Mouse (Mus musculus) CH12.LX (cell line): Measurements from ENCODE around the gene Bsn. TPM values are rescaled to one million over a fixed set of nuclear protein-coding genes. Genes with fewer than 3 reads are reported as not detected.
A peak's percentile ranks its signal among the peaks of the same experiment; 100 is the strongest.

ENCODE experiments used
- DNase-seq: peaks from one replicate; pipeline ENCODE4 v3.0.0-alpha.2; 2013; ENCODE audit errors: extremely low read depth
- H3K27ac ChIP-seq: 2 replicates; pipeline ENCODE4 v1.5.1; 2012; ENCODE audit warnings: low read depth, mild to moderate bottlenecking, control low read depth, moderate library complexity; ENCODE audit not compliant: insufficient read depth
- H3K27me3 ChIP-seq: replicated peaks from 2 replicates; pipeline ENCODE3; 2012; ENCODE audit warnings: inconsistent platforms
- H3K36me3 ChIP-seq, 2 experiments: replicated peaks in 1 of 2; 2 replicates each; pipeline versions ENCODE3 to v1.6.1; 2012; ENCODE audit warnings: inconsistent platforms in 1 of 2, low read length in 1 of 2, mild to moderate bottlenecking in 1 of 2, mixed read lengths in 1 of 2, moderate library complexity in 1 of 2; ENCODE audit not compliant: control insufficient read depth in 1 of 2, insufficient read depth in 1 of 2
- H3K4me1 ChIP-seq, 2 experiments: 2 replicates each; pipeline ENCODE4 v1.6.1; 2012; ENCODE audit warnings: inconsistent platforms in 1 of 2, moderate library complexity in 1 of 2; ENCODE audit not compliant: insufficient read depth in 2 of 2, control insufficient read depth in 1 of 2
- H3K4me2 ChIP-seq: 2 replicates; pipeline ENCODE4 v1.6.1; 2012; ENCODE audit warnings: low read depth, mild to moderate bottlenecking, control low read depth; ENCODE audit not compliant: poor library complexity, insufficient read depth, severe bottlenecking
- H3K4me3 ChIP-seq, 3 experiments: fragments of 150-350 bp in 1 of 3; sonication (generic) in 1 of 3; replicated peaks in 1 of 3; 2 replicates each; pipeline versions ENCODE3 to v1.5.1; 2011 to 2012; ENCODE audit warnings: low read depth in 2 of 3, low read length in 2 of 3, mild to moderate bottlenecking in 2 of 3, moderate library complexity in 2 of 3, control low read depth in 1 of 3, improper control_type of control experiment in 1 of 3, inconsistent platforms in 1 of 3, mixed read lengths in 1 of 3; ENCODE audit not compliant: poor library complexity in 1 of 3
- H3K79me2 ChIP-seq: replicated peaks from 2 replicates; pipeline ENCODE4 v1.6.1; 2012; ENCODE audit warnings: mild to moderate bottlenecking, moderate library complexity; ENCODE audit not compliant: control insufficient read depth, poor library complexity, insufficient read depth, severe bottlenecking; ENCODE audit errors: extremely low read depth
- H3K9ac ChIP-seq: 2 replicates; pipeline ENCODE4 v1.6.1; 2012; ENCODE audit warnings: low read depth, mild to moderate bottlenecking, control low read depth, moderate library complexity; ENCODE audit not compliant: insufficient read depth
- H3K9me3 ChIP-seq: replicated peaks from 2 replicates; pipeline ENCODE3; 2012; ENCODE audit warnings: low read length, inconsistent platforms, mixed read lengths
- CHD2 ChIP-seq: IDR thresholded peaks from 2 replicates; pipeline ENCODE4 v1.6.1; 2011; ENCODE audit warnings: low read length, improper control_type of control experiment
- E2F4 ChIP-seq: IDR thresholded peaks from 2 replicates; pipeline ENCODE4 v1.6.1; 2011; ENCODE audit warnings: low read depth, low read length, improper control_type of control experiment; ENCODE audit not compliant: insufficient replicate concordance
- ELF1 ChIP-seq: IDR thresholded peaks from 2 replicates; pipeline ENCODE4 v1.6.1; 2014; ENCODE audit warnings: low read depth, mild to moderate bottlenecking, inconsistent platforms, low read length, improper control_type of control experiment
- EP300 ChIP-seq: IDR thresholded peaks from 2 replicates; pipeline ENCODE4 v1.6.1; 2011; ENCODE audit warnings: low read length, improper control_type of control experiment
- ETS1 ChIP-seq: conservative IDR thresholded peaks from 2 replicates; pipeline ENCODE4 v1.6.1; 2012; ENCODE audit warnings: low read depth, mild to moderate bottlenecking, inconsistent platforms, low read length, improper control_type of control experiment, moderate library complexity
- GABPA ChIP-seq: IDR thresholded peaks from 2 replicates; pipeline ENCODE4 v1.6.1; 2012; ENCODE audit warnings: low read depth, low read length, improper control_type of control experiment, inconsistent platforms; ENCODE audit not compliant: insufficient replicate concordance
- HCFC1 ChIP-seq: IDR thresholded peaks from 2 replicates; pipeline ENCODE4 v1.6.1; 2012; ENCODE audit warnings: low read depth, mild to moderate bottlenecking, inconsistent platforms, low read length, improper control_type of control experiment
- IRF4 ChIP-seq: IDR thresholded peaks from 2 replicates; pipeline ENCODE4 v1.6.1; 2014; ENCODE audit warnings: low read depth, mild to moderate bottlenecking, inconsistent platforms, low read length, improper control_type of control experiment
- JUN ChIP-seq: IDR thresholded peaks from 2 replicates; pipeline ENCODE4 v1.6.1; 2011; ENCODE audit warnings: low read depth, mild to moderate bottlenecking, low read length, improper control_type of control experiment, moderate library complexity; ENCODE audit not compliant: insufficient read depth
- JUND ChIP-seq: conservative IDR thresholded peaks from 2 replicates; pipeline ENCODE4 v1.6.1; 2011; ENCODE audit warnings: low read depth, low read length, improper control_type of control experiment
- MAFK ChIP-seq: IDR thresholded peaks from 2 replicates; pipeline ENCODE4 v1.6.1; 2011; ENCODE audit warnings: low read length, improper control_type of control experiment; ENCODE audit not compliant: insufficient replicate concordance
- MAX ChIP-seq: IDR thresholded peaks from 2 replicates; pipeline ENCODE4 v1.6.1; 2011; ENCODE audit warnings: low read length, improper control_type of control experiment
- MAZ ChIP-seq: IDR thresholded peaks from 2 replicates; pipeline ENCODE4 v1.6.1; 2012; ENCODE audit warnings: low read depth, mild to moderate bottlenecking, inconsistent platforms, low read length, improper control_type of control experiment, moderate library complexity
- MXI1 ChIP-seq: IDR thresholded peaks from 2 replicates; pipeline ENCODE4 v1.6.1; 2011; ENCODE audit warnings: mild to moderate bottlenecking, low read depth, low read length, improper control_type of control experiment
- MYC ChIP-seq: IDR thresholded peaks from 2 replicates; pipeline ENCODE4 v1.6.1; 2011; ENCODE audit warnings: low read depth, mild to moderate bottlenecking, improper control_type of control experiment, low read length
- NELFE ChIP-seq: IDR thresholded peaks from 2 replicates; pipeline ENCODE4 v1.6.1; 2011; ENCODE audit warnings: low read depth, low read length, improper control_type of control experiment
- NRF1 ChIP-seq: IDR thresholded peaks from 2 replicates; pipeline ENCODE4 v1.6.1; 2014; ENCODE audit warnings: low read depth, mild to moderate bottlenecking, inconsistent platforms, low read length, improper control_type of control experiment, moderate library complexity
- PAX5 ChIP-seq: IDR thresholded peaks from 2 replicates; pipeline ENCODE4 v1.6.1; 2012; ENCODE audit warnings: low read length, inconsistent platforms, mixed read lengths
- POLR2A ChIP-seq: IDR thresholded peaks from 2 replicates; pipeline ENCODE4 v1.6.1; 2011; ENCODE audit warnings: low read depth, mild to moderate bottlenecking, improper control_type of control experiment, low read length
- RAD21 ChIP-seq: IDR thresholded peaks from 2 replicates; pipeline ENCODE4 v1.6.1; 2011; ENCODE audit warnings: low read depth, mild to moderate bottlenecking, low read length, improper control_type of control experiment, moderate library complexity
- RCOR1 ChIP-seq: conservative IDR thresholded peaks from 2 replicates; pipeline ENCODE4 v1.6.1; 2012; ENCODE audit warnings: low read depth, mild to moderate bottlenecking, inconsistent platforms, low read length, improper control_type of control experiment
- SIN3A ChIP-seq: IDR thresholded peaks from 2 replicates; pipeline ENCODE4 v1.6.1; 2012; ENCODE audit warnings: low read length, improper control_type of control experiment, inconsistent platforms
- UBTF ChIP-seq: IDR thresholded peaks from 2 replicates; pipeline ENCODE4 v1.6.1; 2012; ENCODE audit warnings: low read depth, mild to moderate bottlenecking, inconsistent platforms, low read length, improper control_type of control experiment, moderate library complexity
- USF2 ChIP-seq: conservative IDR thresholded peaks from 2 replicates; pipeline ENCODE4 v1.6.1; 2011; ENCODE audit warnings: low read depth, low read length, improper control_type of control experiment
- ZKSCAN1 ChIP-seq: IDR thresholded peaks from 2 replicates; pipeline ENCODE4 v1.6.1; 2012; ENCODE audit warnings: low read depth, inconsistent platforms, low read length, improper control_type of control experiment, borderline replicate concordance
- ZMIZ1 ChIP-seq: IDR thresholded peaks from 2 replicates; pipeline ENCODE4 v1.6.1; 2012; ENCODE audit warnings: low read depth, mild to moderate bottlenecking, inconsistent platforms, low read length, improper control_type of control experiment
- ZNF384 ChIP-seq: IDR thresholded peaks from 2 replicates; pipeline ENCODE4 v1.6.1; 2012; ENCODE audit warnings: low read depth, low read length, improper control_type of control experiment, inconsistent platforms
- dilution Hi-C: fragments of 300-500 bp; cut with MboI; formaldehyde crosslinking; loops from 2 replicates; pipeline ENCODE4 v1.14.3; 2020; ENCODE audit warnings: low sequenced_read_pairs; ENCODE audit not compliant: extremely low pct_unique_long_range_greater_than_20kb, extremely low pct_ligation_motif_present
- in situ Hi-C: fragments of 300-500 bp; cut with MboI; formaldehyde crosslinking; loops from 3 replicates; pipeline ENCODE4 v1.14.3; 2019; ENCODE audit warnings: low sequenced_read_pairs, low pct_ligation_motif_present, low pct_unique_long_range_greater_than_20kb, mixed read lengths
- polyA plus RNA-seq: library from polyadenylated mRNA; unstranded; fragments of >175 nt; gene quantifications from 2 replicates; pipeline ENCODE4 v1.2.1, GENCODE M21; 2012; ENCODE audit warnings: low read depth; ENCODE audit not compliant: insufficient read length
- total RNA-seq, 2 experiments: library from RNA; depleted of rRNA; stranded (reverse); fragments of 300-350 nt in 1 of 2; fragments of >200 nt in 1 of 2; gene quantifications; 2 replicates each; pipeline ENCODE4 v1.2.3; 2012 to 2014

The Bsn gene
- total and polyA plus RNA-seq, 3 experiments, result 3.6 to 7.8 (median 4.4) TPM

GRCm38 (mm10) chr9:108080168-108080567 lies 110.0 kb downstream of the Bsn start, which contains the start of gene Mst1 (continued):
- TF ChIP-seq JUN, result no peak
- peak; percentile 35; the same call in 1 of the 2 replicates for TF ChIP-seq MAX
- TF ChIP-seq MXI1, result peak; percentile 85; the same call in 1 of the 2 replicates
- TF ChIP-seq NELFE, result peak; percentile 63
- TF ChIP-seq ZKSCAN1, result no peak
- no peak for TF ChIP-seq MAZ
- peak; percentile 75; the same call in 1 of the 2 replicates for TF ChIP-seq SIN3A
- TF ChIP-seq ETS1, result 0 out of 2 replicates have a peak, but pooled peaks have one; percentile 6
- peak; percentile 18; the same call in 1 of the 2 replicates for TF ChIP-seq IRF4
- TF ChIP-seq UBTF, result no peak
- peak; percentile 53 for TF ChIP-seq HCFC1
- no peak for TF ChIP-seq JUND
- no peak for TF ChIP-seq EP300
- no peak for TF ChIP-seq GABPA
- TF ChIP-seq ZNF384, result no peak
- TF ChIP-seq, all 38 proteins: peak for 13

GRCm38 (mm10) chr9:108073141-108073930 lies 116.8 kb downstream of the Bsn start:
- Histone ChIP-seq H3K4me1 (peaks cover 4 to 14% of the 10 kb centered on the region in 2 experiments; a peak in 3 of 4 replicates), H3K4me2 (no peak overlapping the region), H3K4me3 (no peak overlapping the region), H3K9me3 (no peaks in the 10 kb centered on the region), H3K27me3 (no peaks in the 10 kb centered on the region), H3K36me3 (peaks cover 46 to 73% of the 10 kb centered on the region in 2 experiments), H3K79me2 (no peaks in the 10 kb centered on the region), H3K9ac (no peak overlapping the region), H3K27ac (no peak overlapping the region)
- no peak for DNase-seq
- dilution Hi-C loops (no loop called here), in situ Hi-C loops (no loop called here)
- no peak for TF ChIP-seq POLR2A
- no peak for TF ChIP-seq NRF1
- TF ChIP-seq MYC, result no peak
- TF ChIP-seq RCOR1, result no peak
- no peak for TF ChIP-seq HCFC1
- TF ChIP-seq ZKSCAN1, result no peak
- no peak for TF ChIP-seq USF2
- no peak for TF ChIP-seq RAD21
- TF ChIP-seq MAFK, result no peak
- TF ChIP-seq MXI1, result no peak
- TF ChIP-seq IRF4, result no peak
- TF ChIP-seq NELFE, result no peak
- TF ChIP-seq E2F4, result no peak
- no peak for TF ChIP-seq MAX
- TF ChIP-seq ELF1, result no peak
- no peak for TF ChIP-seq JUND
- no peak for TF ChIP-seq ZMIZ1
- no peak for TF ChIP-seq CHD2
- no peak for TF ChIP-seq PAX5
